Mouse (Mus musculus) embryo, embryonic 11 days (tissue): ENCODE data around the gene Prr29.
"Not testable (repeated sequence)": the region's sequence is repeated elsewhere in the genome, so short reads cannot be mapped to it uniquely, and the experiment has no call there.

Experiments
- DNase-seq: peaks from one replicate; pipeline ENCODE4 v3.0.0-alpha.2; 2015

Gene Prr29

DNA sequence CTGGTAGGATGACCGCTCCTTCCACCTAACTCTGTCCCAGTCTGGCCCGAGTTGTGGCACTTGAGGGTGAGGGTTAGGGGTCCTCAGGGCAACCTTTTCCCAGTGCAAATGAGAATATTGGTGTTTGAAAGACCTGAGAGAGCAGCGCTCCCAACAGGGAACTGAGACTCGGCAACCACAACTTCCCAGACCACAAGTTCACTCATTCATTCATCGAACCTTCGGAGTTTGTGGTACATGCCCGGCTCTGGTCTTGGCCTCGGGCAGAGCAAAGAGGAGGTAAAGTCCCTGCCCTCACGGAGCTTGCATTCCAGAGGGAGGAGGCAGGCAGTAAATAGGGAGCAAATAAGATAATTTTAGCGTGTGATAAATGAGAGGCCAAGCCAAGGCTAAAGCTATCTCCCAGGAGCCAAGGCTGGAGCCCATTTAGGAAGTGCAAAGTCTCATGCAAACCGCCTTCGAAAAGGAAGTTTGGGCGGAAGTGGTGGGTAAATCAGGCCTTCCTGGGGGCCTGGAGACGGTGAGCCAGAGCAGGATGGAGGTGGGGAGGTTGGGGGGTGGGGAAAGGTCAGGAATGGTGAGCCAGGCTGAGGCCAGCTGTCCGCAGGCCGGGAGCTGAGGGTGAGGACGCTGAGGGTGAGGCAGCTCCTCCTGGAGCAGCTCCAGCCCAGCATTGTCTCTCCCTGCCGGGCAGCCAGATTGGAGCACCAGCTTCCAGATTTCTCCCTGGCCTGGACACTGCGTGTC is 9.7 kb upstream of the Prr29 start:
- no peak for DNase-seq

- DNase-seq = peak; percentile 58
Observed at GRCm38 (mm10) chr11:106359350-106359749, 5.9 kb upstream of the Prr29 start.

- DNase-seq = peak; percentile 24
Observed at GRCm38 (mm10) chr11:106364712-106365111, 560 bp upstream of the Prr29 start.

- DNase-seq = peak; percentile 80
Observed at GRCm38 (mm10) chr11:106366316-106366715, 1.0 kb downstream of the Prr29 start.

- DNase-seq = no peak
Observed at GRCm38 (mm10) chr11:106373998-106374397, 8.7 kb downstream of the Prr29 start.

DNA sequence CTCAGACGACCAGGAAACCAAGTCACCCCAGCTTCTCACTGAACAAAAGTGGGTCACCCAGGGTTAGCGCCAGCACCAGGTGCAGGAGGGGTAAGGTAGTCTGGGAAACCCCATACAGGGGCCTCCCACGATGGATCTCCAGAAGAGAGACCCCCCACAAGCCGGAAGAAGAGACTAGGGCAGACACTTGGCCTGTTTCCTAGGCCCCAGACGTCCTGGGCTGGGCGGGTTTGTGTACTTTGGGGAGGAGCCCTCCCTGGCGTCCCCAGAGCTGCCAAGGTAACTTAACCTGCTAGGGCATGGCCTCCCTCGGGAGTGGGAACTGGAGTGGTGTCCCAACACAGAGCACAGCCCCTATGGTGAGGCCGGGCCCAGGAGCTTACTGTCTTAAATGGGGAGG is 9.3 kb downstream of the Prr29 start:
- DNase-seq = no peak

- DNase-seq = no peak
Observed at GRCm38 (mm10) chr11:106374979-106375378, 9.7 kb downstream of the Prr29 start.

- no peak for DNase-seq
Observed at GRCm38 (mm10) chr11:106381011-106381410, 15.7 kb downstream of the Prr29 start.

- DNase-seq = no peak
Observed at GRCm38 (mm10) chr11:106381883-106382282, 16.6 kb downstream of the Prr29 start.

- DNase-seq = no peak
Observed at GRCm38 (mm10) chr11:106382424-106382823, 17.2 kb downstream of the Prr29 start.

- no peak for DNase-seq
Observed at GRCm38 (mm10) chr11:106383051-106383790, 17.9 kb downstream of the Prr29 start.

DNA sequence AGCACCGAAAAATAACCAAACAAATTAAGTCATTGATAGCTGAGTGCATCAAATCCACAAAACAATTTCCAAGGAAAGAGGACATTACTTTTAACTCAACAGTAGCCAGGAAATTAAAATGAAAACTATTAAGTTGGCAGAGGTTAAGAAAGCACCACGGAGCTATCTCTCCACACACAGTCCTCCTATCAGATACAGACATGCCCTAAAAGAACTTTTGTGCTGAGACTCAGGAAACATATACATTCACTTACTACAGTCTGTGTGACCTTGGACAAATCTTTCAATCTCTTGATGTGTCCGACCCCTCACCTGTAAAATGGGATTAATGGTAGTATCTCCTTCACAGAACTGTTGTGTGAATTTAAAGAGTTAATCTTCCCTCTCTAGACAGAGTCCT is 21.1 kb downstream of the Prr29 start:
- DNase-seq = no peak

DNA sequence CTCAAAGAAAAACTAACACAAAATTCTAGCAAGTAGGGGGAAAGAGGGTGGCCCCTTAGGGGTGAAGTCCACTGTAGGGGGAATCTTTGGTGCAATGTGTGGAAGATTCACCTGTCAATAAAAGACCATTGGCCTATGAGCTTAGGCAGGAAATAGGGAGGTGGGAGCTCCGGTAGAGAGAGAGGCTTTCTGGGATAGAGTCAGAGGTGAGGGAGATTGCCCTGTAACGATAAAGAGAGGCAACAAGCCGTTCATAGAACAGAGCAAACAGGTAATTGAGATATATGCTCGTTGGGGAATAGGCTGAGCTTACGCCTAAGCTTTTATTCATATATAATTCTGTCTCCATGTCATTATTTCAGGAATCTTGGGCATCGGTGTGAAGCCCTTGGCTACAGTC is 21.7 kb downstream of the Prr29 start:
- DNase-seq = no peak

DNA sequence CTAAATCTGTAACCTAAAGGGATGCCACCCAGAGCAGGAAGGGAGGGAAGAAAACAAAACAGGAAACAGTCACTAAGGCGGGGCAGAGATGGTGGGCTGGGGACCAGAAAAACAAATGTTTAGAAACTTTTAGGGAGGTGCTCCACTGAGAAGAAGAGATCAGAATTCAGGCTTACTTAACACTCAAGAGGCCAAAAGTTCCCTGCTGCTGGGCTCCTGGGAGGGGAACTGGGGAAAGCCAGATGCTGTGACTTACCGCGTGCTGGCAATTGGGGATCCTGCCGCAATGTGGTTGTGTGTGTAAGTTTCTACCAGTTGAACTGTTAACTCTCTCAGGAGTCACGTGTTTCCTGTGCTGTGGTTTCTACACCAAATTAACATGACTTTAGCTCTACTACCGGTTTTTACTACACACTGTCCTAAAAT is 22.5 kb downstream of the Prr29 start, which contains the start of gene Icam2:
Icam2 (minus strand) TSS at position 285 of the 426 bp plus-strand sequence.
- DNase-seq = no peak

- no peak for DNase-seq
Observed at GRCm38 (mm10) chr11:106389611-106390010, 24.3 kb downstream of the Prr29 start.

- no peak for DNase-seq
Observed at GRCm38 (mm10) chr11:106390757-106391156, 25.5 kb downstream of the Prr29 start.

DNA sequence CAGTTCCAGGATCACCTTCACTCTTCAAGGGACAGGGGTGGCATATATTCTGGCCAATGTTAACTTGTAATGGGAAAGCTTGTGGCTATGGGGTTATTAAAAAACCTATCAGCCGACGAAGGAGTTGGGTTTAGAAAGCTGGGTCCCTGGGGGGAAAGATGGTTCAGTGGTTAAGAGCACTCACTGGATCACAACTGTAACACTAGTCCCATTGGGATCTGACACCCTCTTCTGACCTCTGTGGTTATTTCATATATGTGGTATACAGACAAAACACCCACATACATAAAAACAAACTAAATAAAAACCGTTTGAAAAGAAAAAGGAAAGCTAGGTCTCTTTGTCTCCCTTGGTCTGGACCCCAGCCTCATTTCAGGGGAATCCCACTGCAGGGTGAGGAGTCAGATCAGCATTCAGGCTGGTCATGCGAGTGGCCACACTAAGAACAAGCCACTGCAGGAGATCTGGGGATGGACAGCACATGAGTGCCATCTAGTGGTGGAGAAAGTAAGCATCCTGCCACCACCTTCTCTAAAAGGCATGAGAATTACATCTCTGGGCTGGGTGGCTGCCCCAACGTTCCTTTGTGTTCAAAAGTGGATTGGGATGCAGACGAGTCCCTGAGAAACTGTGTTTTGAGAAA is 26.4 kb downstream of the Prr29 start:
- DNase-seq = peak; percentile 83

GRCm38 (mm10) chr11:106392597-106393330 is 27.5 kb downstream of the Prr29 start:
- DNase-seq = no peak

GRCm38 (mm10) chr11:106393331-106393616 is 28.0 kb downstream of the Prr29 start:
- no peak for DNase-seq

- not testable (repeated sequence) for DNase-seq
Observed at GRCm38 (mm10) chr11:106394055-106394454, 28.8 kb downstream of the Prr29 start.

DNA sequence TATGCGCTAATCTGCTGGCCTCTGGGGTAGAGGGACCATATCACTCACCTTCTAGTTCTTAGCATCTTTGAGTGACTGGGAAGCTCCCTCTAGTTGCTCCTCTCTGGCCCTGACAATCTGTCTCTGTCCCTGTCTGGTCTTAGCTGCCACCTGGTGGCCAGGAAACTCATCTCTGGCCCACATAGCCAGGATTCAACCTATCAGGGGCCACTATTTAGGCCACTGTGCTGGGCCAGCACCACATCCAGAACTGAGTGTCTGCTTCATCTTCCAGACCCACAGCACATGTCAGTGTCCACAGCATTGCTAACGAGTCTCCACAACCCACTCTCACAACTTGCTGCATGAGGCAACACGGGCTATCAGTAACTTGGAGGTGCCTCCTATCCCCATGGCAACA is 32.4 kb downstream of the Prr29 start:
- peak; percentile 19 for DNase-seq

GRCm38 (mm10) chr11:106398481-106398880 is 33.2 kb downstream of the Prr29 start:
- no peak for DNase-seq

DNA sequence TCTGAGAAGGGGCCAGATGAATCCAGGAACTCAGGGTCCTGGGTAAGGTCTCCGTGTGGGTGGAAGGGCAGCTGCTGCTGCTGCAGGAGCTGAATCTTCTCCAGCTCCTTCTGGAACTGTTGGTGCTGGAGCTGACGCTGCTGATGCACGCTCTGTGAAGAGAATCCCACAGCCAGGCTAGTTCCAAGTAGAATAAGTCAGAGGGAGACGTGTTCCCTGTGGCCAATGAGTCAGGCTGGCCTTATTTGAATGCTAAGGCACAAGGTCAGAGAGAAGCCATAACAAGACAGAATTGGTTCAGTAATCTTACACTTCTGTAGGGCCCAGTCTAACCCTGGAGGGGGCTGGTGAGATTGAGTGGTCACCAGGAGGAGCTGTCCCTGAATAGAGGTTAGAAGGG is 44.7 kb downstream of the Prr29 start:
- no peak for DNase-seq
